Mouse (Mus musculus): ENCODE measurements around the gene Ppie.

- TF ChIP-seq POLR2A (IDR thresholded peaks at IDR 0.05; ENCODE audit: low read depth, low read length) (no peak), CTCF (IDR thresholded peaks at IDR 0.05; ENCODE audit: extremely low read depth, insufficient read length, insufficient replicate concordance, low read depth, low read length) (no peak)
Observed at GRCm38 (mm10) chr4:123112216-123112764, 27.5 kb downstream of the Ppie start.

Measured in small intestine, adult 2 months (tissue).